Mouse (Mus musculus) heart, postnatal 25 days (tissue): ENCODE data around the gene Vmn1r152. TPM values are rescaled to one million over a fixed set of nuclear protein-coding genes. Genes with fewer than 3 reads are reported as not detected.
"Not testable (repeated sequence)": the region's sequence is repeated elsewhere in the genome, so short reads cannot be mapped to it uniquely, and the experiment has no call there.

Experiments used
- DNase-seq: peaks from one replicate; pipeline ENCODE4 v3.0.0; 2022; ENCODE audit warnings: low spot score
- intact Hi-C: fragments of 180-260 bp; cut with DNase I; formaldehyde crosslinking; loops from one replicate; pipeline ENCODE4 v1.15.1; 2025
- total RNA-seq, 2 experiments: library from RNA; stranded (reverse); gene quantifications; 2 replicates each; pipeline ENCODE4 v1.2.3; 2021

The Vmn1r152 gene
- not detected for total RNA-seq

- DNase-seq, intact Hi-C loops: not testable (repeated sequence)
Measured at GRCm38 (mm10) chr7:22522667-22523066, at the start of gene Vmn1r152. Gene Vmn1r152 (plus strand): TSS chr7:22522967.

- DNase-seq, intact Hi-C loops: not testable (repeated sequence)
Measured at GRCm38 (mm10) chr7:22499578-22499977, 23.2 kb upstream of the Vmn1r152 start, which contains the start of gene Vmn1r151. Gene Vmn1r151 (minus strand): TSS chr7:22499678.

- DNase-seq, intact Hi-C loops: not testable (repeated sequence)
Measured at GRCm38 (mm10) chr7:22534787-22535186, 12.0 kb downstream of the Vmn1r152 start, which contains the start of gene Gm8677. Gene Gm8677 (minus strand): TSS chr7:22534887.

GRCm38 (mm10) chr7:22565243-22565642 lies 42.5 kb downstream of the Vmn1r152 start, which contains the start of gene Gm4201:
Gene Gm4201 (minus strand): TSS chr7:22565343.
- DNase-seq, intact Hi-C loops: not testable (repeated sequence)

Other genes with a start within 250 kb of the Vmn1r152 start
- gene Gm4187, start 193.2 kb upstream of the Vmn1r152 start, total RNA-seq: not detected
- not detected for gene Gm8660, start 151.9 kb upstream of the Vmn1r152 start, total RNA-seq
- gene Vmn1r148, start 109.4 kb upstream of the Vmn1r152 start, total RNA-seq: not detected
- gene Vmn1r149, start 84.7 kb upstream of the Vmn1r152 start, total RNA-seq: not detected
- gene Gm10665, start 58.9 kb upstream of the Vmn1r152 start, total RNA-seq: not detected
- gene Vmn1r151, start 23.3 kb upstream of the Vmn1r152 start, total RNA-seq: not detected
- not detected for gene Gm8677, start 11.9 kb downstream of the Vmn1r152 start, total RNA-seq
- gene Gm4201, start 42.4 kb downstream of the Vmn1r152 start, total RNA-seq: not detected
- not detected for gene Gm4565, start 65.2 kb downstream of the Vmn1r152 start, total RNA-seq
- gene Vmn1r155, start 135.1 kb downstream of the Vmn1r152 start, total RNA-seq: not detected
- gene Gm8693, start 169.3 kb downstream of the Vmn1r152 start, total RNA-seq: not detected
- gene Gm4567, start 196.7 kb downstream of the Vmn1r152 start, total RNA-seq: not detected
- gene Vmn1r157, start 238.7 kb downstream of the Vmn1r152 start, total RNA-seq: not detected